Mouse (Mus musculus): Measurements from ENCODE around the gene Col23a1. TPM values are rescaled to one million over a fixed set of nuclear protein-coding genes. Genes with fewer than 3 reads are reported as not detected.
"Not testable (repeated sequence)": the region's sequence is repeated elsewhere in the genome, so short reads cannot be mapped to it uniquely, and the experiment has no call there.

The Col23a1 gene
- polyA plus RNA-seq, 1 experiment from 2014 or later: 15.9 TPM

DNA sequence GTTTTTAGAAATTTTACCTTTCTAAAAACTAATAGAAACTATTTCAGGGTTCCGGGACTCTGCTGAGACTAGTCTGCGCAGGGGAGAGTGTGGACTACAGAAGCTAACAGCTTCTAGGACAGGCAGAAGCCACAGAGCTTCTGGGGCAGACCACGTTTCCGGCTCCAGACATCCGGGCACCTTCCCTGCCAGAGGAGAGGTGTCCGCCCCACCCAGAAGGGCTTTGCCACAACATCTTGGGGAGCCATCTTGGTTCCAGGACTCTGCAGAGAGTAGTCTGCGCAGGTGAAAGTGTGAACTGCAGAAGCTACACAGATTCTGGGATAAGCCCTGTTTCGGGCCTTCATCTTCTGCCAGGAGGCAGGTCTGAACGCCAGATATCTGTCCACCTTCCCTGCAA, 69.3 kb downstream of the Col23a1 start:
- not testable (repeated sequence) for H3K4me2 ChIP-seq (replicated peaks); H3K9ac ChIP-seq; H3K4me3 ChIP-seq; H3K27ac ChIP-seq; ATAC-seq (ENCODE audit: low FRiP score); H3K27me3 ChIP-seq; H3K4me1 ChIP-seq; H3K36me3 ChIP-seq; H3K9me3 ChIP-seq (replicated peaks)
- WGBS: 91% methylated on average over 9 of the region's 9 CpGs

DNA sequence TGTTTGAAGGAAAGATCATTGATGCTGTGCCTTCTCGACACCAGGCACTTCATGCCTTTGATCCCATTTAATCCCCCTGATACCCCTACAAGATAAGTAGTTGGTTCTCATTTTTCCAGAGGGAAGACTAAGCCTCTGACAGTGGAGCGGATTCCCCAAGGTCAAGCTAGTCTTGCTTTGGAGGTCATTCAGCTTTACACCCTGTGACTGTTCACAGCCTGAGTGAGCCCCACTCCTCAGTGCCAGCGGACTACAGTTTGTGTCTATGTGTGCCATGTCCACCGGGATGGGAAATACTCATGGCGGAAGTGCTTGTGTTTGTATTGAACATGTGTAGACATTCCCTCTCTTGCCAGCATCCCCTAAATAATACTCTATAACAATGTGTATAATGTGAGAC, 74.6 kb downstream of the Col23a1 start:
- Histone ChIP-seq H3K9me3 (replicated peaks) (no peaks in the 10 kb centered on the region), H3K4me1 (no peaks in the 10 kb centered on the region), H3K9ac (no peak overlapping the region), H3K27ac (no peak overlapping the region), H3K4me3 (no peak overlapping the region), H3K27me3 (no peaks in the 10 kb centered on the region), H3K36me3 (no peaks in the 10 kb centered on the region), H3K4me2 (replicated peaks) (no peak overlapping the region)
- 86% methylated on average over 5 of the region's 5 CpGs for WGBS
- ATAC-seq (ENCODE audit: low FRiP score): no peak

DNA sequence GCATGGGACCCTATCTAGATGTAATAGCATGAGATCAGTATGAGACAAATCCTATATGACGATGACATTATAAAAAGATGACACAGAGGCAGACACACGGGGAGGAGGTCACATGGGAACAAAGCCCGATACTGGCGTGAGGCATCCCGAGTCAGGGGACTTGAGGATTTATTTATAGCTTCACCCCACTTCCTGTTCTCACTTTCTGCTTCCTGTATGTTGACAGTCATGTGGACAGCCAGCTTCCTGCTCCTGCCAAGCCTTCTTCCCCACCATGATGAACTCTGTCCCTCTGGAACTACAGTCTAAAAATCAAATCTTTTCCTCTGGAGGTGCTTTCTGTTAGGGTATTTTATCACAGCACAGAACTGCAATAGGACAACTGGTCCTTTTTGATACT, 77.6 kb downstream of the Col23a1 start:
- Histone ChIP-seq H3K4me2 (replicated peaks) (no peak overlapping the region), H3K27me3 (no peaks in the 10 kb centered on the region), H3K9me3 (replicated peaks) (no peaks in the 10 kb centered on the region), H3K4me3 (no peak overlapping the region), H3K27ac (no peak overlapping the region), H3K36me3 (no peaks in the 10 kb centered on the region), H3K9ac (no peak overlapping the region), H3K4me1 (peaks cover 4% of the 10 kb centered on the region; the same call in 1 of the 2 replicates)
- no peak for ATAC-seq (ENCODE audit: low FRiP score)
- 80% methylated on average over 5 of the region's 5 CpGs for WGBS

GRCm38 (mm10) chr11:51370273-51370672, 80.6 kb downstream of the Col23a1 start:
- Histone ChIP-seq H3K4me3 (no peak overlapping the region), H3K9ac (no peak overlapping the region), H3K4me2 (replicated peaks) (no peak overlapping the region), H3K27me3 (no peaks in the 10 kb centered on the region), H3K4me1 (peaks cover 4% of the 10 kb centered on the region; the same call in 1 of the 2 replicates), H3K9me3 (replicated peaks) (no peaks in the 10 kb centered on the region), H3K36me3 (no peaks in the 10 kb centered on the region), H3K27ac (no peak overlapping the region)
- WGBS: 80% methylated on average over 4 of the region's 4 CpGs
- ATAC-seq (ENCODE audit: low FRiP score): no peak

DNA sequence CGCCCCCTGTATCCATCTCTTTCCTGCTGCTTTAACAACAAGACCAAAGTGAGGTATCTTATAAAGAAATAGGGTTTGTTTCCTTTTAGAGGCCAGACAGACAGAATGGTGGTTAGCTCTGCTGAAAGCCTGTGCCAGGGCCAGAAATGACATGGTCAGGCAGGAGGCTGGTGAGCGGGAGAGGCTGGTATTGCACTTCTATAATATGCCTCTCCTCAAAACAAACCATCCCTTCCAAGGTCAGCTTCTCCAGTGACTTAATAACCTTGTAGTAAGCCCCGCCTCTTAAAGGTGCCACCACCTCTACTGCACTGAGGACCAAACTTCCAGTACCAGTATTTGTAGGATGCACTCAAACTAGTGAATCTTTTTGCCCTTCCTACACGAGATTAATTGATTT, 81.6 kb downstream of the Col23a1 start:
- H3K9me3 ChIP-seq (replicated peaks): no peaks in the 10 kb centered on the region
- no peak overlapping the region for H3K9ac ChIP-seq
- no peaks in the 10 kb centered on the region for H3K36me3 ChIP-seq
- H3K4me3 ChIP-seq: no peak overlapping the region
- ATAC-seq (ENCODE audit: low FRiP score): no peak
- H3K4me2 ChIP-seq (replicated peaks): no peak overlapping the region
- H3K27ac ChIP-seq: no peak overlapping the region
- WGBS: 72% methylated on average over 4 of the region's 4 CpGs
- peaks cover 4% of the 10 kb centered on the region; the same call in 1 of the 2 replicates for H3K4me1 ChIP-seq
- no peaks in the 10 kb centered on the region for H3K27me3 ChIP-seq

DNA sequence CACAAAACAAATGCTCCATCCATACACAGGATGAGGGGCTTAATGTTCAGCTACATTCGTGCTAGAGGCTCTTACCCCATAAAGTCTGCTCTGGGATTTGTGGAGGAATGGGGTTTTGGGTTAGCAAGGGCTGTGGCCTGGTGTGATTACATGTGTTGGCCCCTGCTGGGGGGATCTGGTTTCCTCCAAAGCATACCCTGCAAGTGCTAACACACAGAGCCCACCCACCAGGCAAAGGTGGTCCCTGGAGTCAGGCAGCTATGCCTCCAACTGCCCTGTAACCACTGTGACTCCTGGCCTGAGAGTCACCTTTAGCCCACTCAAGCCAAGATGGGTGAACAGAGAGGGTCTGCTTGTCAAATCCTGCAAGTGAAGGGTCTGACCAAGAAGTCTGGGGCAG, 82.2 kb downstream of the Col23a1 start:
- Histone ChIP-seq H3K4me2 (replicated peaks) (no peak overlapping the region), H3K27ac (no peak overlapping the region), H3K9ac (no peak overlapping the region), H3K9me3 (replicated peaks) (no peaks in the 10 kb centered on the region), H3K4me1 (peaks cover 4% of the 10 kb centered on the region; the same call in 1 of the 2 replicates), H3K36me3 (no peaks in the 10 kb centered on the region), H3K4me3 (no peak overlapping the region), H3K27me3 (no peaks in the 10 kb centered on the region)
- WGBS: 70% methylated on average over 1 of the region's 1 CpGs
- no peak for ATAC-seq (ENCODE audit: low FRiP score)

DNA sequence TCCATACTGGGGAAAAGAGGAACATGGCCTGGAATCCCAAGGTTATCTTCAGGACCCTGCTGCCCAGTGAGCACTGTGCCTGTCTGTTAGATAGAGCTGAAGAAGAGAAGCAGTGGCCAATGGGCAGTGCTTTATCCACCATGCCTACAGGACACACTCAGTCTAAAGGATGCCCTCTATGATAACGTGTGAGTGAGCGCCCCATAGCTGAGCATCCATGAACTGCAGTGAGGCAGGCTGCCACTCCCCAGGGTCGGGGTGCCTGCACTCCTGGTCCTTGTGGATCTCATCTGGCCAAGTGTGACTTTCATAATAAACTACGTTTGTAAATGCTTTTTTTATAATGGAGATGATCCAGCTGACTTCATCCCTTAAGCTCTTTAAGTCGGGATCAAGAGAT, 87.5 kb downstream of the Col23a1 start:
- no peaks in the 10 kb centered on the region for H3K4me1 ChIP-seq
- ATAC-seq (ENCODE audit: low FRiP score): no peak
- no peak overlapping the region for H3K9ac ChIP-seq
- no peak overlapping the region for H3K27ac ChIP-seq
- H3K36me3 ChIP-seq: no peaks in the 10 kb centered on the region
- H3K27me3 ChIP-seq: no peaks in the 10 kb centered on the region
- no peak overlapping the region for H3K4me2 ChIP-seq (replicated peaks)
- 64% methylated on average over 5 of the region's 5 CpGs for WGBS
- H3K9me3 ChIP-seq (replicated peaks): no peaks in the 10 kb centered on the region
- no peak overlapping the region for H3K4me3 ChIP-seq

DNA sequence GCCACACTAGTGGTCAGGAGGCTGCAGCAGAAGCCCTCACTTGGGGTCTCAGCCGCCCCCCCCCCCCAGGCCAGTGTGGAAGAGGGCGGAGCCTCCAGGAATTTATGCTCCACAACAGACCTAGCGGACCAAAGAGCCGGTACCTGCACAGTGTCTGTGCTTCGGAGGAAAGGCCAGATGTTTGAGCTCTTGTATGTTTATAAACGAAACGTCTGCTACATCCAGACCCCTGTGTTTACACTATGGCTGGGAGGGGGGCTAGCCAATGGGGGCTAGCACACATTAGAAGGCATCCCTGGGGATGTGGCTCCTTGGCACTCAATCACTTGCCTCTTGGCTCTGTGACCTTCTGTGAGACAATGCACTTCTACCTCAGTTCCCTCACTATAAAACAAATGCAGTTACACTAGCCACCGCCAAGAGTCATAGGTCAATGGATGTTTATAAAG, 99.2 kb downstream of the Col23a1 start:
- Histone ChIP-seq H3K27ac (no peak overlapping the region), H3K9me3 (replicated peaks) (no peaks in the 10 kb centered on the region), H3K4me2 (replicated peaks) (no peak overlapping the region), H3K9ac (no peak overlapping the region), H3K27me3 (no peaks in the 10 kb centered on the region), H3K4me1 (peaks cover 14% of the 10 kb centered on the region), H3K4me3 (no peak overlapping the region), H3K36me3 (no peaks in the 10 kb centered on the region)
- no peak for ATAC-seq (ENCODE audit: low FRiP score)
- WGBS: 48% methylated on average over 8 of the region's 8 CpGs

GRCm38 (mm10) chr11:51389763-51390162, 100.0 kb downstream of the Col23a1 start:
- Histone ChIP-seq H3K4me1 (peaks cover 14% of the 10 kb centered on the region), H3K27me3 (no peaks in the 10 kb centered on the region), H3K4me3 (no peak overlapping the region), H3K4me2 (replicated peaks) (no peak overlapping the region), H3K27ac (no peak overlapping the region), H3K9ac (no peak overlapping the region), H3K9me3 (replicated peaks) (no peaks in the 10 kb centered on the region), H3K36me3 (no peaks in the 10 kb centered on the region)
- WGBS: 54% methylated on average over 10 of the region's 10 CpGs
- ATAC-seq (ENCODE audit: low FRiP score): no peak

- Histone ChIP-seq H3K27ac (no peak overlapping the region), H3K4me2 (replicated peaks) (no peak overlapping the region), H3K9ac (no peak overlapping the region), H3K36me3 (no peaks in the 10 kb centered on the region), H3K9me3 (replicated peaks) (no peaks in the 10 kb centered on the region), H3K27me3 (no peaks in the 10 kb centered on the region), H3K4me3 (no peak overlapping the region), H3K4me1 (peaks cover 14% of the 10 kb centered on the region)
- WGBS: 52% methylated on average over 3 of the region's 3 CpGs
- ATAC-seq (ENCODE audit: low FRiP score): no peak
Observed at GRCm38 (mm10) chr11:51390521-51390920, 100.8 kb downstream of the Col23a1 start.

GRCm38 (mm10) chr11:51391548-51391947, 101.8 kb downstream of the Col23a1 start:
- no peaks in the 10 kb centered on the region for H3K9me3 ChIP-seq (replicated peaks)
- 76% methylated on average over 4 of the region's 4 CpGs for WGBS
- H3K9ac ChIP-seq: no peak overlapping the region
- no peaks in the 10 kb centered on the region for H3K36me3 ChIP-seq
- H3K4me2 ChIP-seq (replicated peaks): no peak overlapping the region
- H3K27ac ChIP-seq: no peak overlapping the region
- peaks cover 14% of the 10 kb centered on the region for H3K4me1 ChIP-seq
- no peaks in the 10 kb centered on the region for H3K27me3 ChIP-seq
- ATAC-seq (ENCODE audit: low FRiP score): no peak
- no peak overlapping the region for H3K4me3 ChIP-seq

DNA sequence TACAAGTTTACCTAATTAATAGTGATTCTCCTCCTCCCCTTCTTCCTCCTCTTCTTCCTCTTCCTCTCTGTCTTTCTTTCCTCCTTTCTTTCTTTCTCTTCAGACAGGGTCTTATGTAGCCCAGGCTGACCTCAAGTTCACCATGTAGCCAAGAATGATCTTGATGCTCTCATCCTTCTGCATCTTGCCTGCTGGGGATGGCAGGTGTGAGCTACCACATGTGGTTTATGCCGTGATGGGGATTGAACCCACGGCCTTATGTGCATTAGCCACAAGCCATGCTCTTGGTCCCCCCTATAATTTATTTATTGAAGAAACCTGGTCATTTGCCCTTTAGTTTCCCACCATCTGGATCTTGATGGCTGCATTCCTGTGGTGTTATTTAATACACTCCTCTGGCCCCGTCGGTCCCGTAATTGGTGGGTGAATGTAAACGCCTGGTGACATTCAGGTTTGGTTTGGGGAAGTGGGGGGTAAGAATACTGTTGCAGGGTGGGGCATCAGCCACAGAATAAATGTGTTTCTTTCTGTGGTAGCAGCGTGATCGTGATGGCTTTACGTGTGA, 104.7 kb downstream of the Col23a1 start:
- H3K27me3 ChIP-seq: no peaks in the 10 kb centered on the region
- H3K9me3 ChIP-seq (replicated peaks): no peaks in the 10 kb centered on the region
- H3K4me1 ChIP-seq: peaks cover 6% of the 10 kb centered on the region
- no peak for ATAC-seq (ENCODE audit: low FRiP score)
- no peak overlapping the region for H3K4me2 ChIP-seq (replicated peaks)
- 78% methylated on average over 9 of the region's 9 CpGs for WGBS
- H3K9ac ChIP-seq: no peak overlapping the region
- H3K4me3 ChIP-seq: no peak overlapping the region
- H3K27ac ChIP-seq: no peak overlapping the region
- no peaks in the 10 kb centered on the region for H3K36me3 ChIP-seq

DNA sequence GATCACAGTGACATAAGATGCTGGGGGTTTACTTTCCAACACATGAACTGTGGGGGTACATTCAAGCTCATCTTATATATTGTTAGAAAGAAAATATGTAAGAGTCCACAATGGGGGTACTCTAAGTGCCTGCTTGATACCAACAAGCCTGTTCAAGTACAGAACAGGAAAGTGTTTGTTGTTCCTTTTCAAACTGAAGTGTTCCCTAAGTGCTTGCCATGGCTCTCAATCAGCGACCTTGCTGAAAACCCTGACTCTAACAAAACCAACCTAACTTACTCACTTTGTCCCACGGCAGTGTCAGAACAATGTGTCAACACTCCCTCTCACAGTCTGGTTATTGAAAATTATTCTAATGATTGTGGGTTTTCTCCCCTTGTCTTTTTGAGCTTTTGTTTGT, 106.7 kb downstream of the Col23a1 start:
- Histone ChIP-seq H3K4me2 (replicated peaks) (no peak overlapping the region), H3K4me3 (no peak overlapping the region), H3K4me1 (no peaks in the 10 kb centered on the region), H3K27ac (no peak overlapping the region), H3K36me3 (no peaks in the 10 kb centered on the region), H3K9me3 (replicated peaks) (no peaks in the 10 kb centered on the region), H3K9ac (no peak overlapping the region), H3K27me3 (no peaks in the 10 kb centered on the region)
- no peak for ATAC-seq (ENCODE audit: low FRiP score)
- WGBS: 88% methylated on average over 2 of the region's 2 CpGs
